Mouse (Mus musculus): ENCODE results near the gene Rnf223.

DNA sequence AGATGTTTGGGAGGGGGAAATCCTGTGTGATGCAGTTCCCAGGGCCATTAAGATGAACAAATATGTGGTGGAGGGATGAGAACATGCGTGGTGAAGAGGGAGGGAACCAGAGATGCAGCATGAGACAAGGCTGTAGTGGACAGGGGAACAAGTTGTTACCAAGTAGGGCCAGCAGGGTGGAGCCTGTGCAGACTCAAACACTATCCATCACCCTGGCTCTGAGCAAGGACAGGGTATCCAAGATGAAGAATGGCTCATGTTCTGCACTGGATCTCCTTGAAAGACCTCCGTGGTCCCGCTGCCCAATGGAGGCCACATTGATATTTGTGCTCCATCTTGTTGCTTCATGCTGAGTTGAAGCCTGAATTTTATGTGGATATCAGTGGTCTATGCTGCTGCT is 24.5 kb downstream of the Rnf223 start:
- TF ChIP-seq ZC3H11A (IDR thresholded peaks at IDR 0.05; ENCODE audit: borderline replicate concordance, low read depth, low read length): no peak
- TF ChIP-seq HCFC1 (IDR thresholded peaks at IDR 0.05; ENCODE audit: borderline replicate concordance, insufficient read depth, low read length): no peak
- TF ChIP-seq CHD2 (IDR thresholded peaks at IDR 0.05; ENCODE audit: low read depth, low read length): no peak
- TF ChIP-seq MAFK (IDR thresholded peaks at IDR 0.05; ENCODE audit: insufficient read depth, low read depth, low read length): no peak
